Mouse (Mus musculus): ENCODE measurements around the gene Gnptg.

DNA sequence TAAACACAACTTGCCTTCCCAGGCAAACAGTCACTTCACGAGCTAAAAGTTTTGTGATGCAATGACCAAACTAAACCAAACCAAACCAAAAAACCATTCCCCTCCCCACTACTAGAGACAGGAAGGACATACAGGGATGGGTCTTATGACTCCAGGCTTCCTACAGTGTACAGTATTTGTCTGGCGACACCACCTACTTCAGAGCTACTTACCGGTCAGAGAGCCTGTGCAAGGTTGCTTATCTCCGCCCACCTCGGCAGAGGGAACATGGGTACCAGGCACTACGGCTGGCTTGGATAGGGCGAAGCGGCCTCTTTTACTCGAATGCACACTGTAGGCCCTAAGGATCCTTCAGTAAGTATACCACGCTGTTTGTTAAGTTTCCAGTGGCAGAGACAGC, 32.4 kb upstream of the Gnptg start:
- no peak for TF ChIP-seq CTCF (conservative IDR thresholded peaks at IDR 0.05; ENCODE audit: low read length)
- TF ChIP-seq POU5F1 (IDR thresholded peaks at IDR 0.05; ENCODE audit: borderline replicate concordance, low read length) = no peak
